In genomic region chr5:148278233-148278632, GRCm38 (mm10) we compare ENCODE assay signal across 20 mouse cellular contexts.
DNase-seq lines count a peak whose midpoint lies in the region; ATAC-seq lines count a peak whose summit lies in the region.
"Had no signal": no experiment of that assay in that cellular context is flagged by ENCODE, and none has a peak within 500 bp of the region (broad histone marks: within the 10 kb centered on the region; RNA-seq: fewer than 3 reads in every experiment).

No protein-coding gene starts in this region.

- DNase-seq in embryonic facial prominence, embryonic 14.5 days (ENCODE audit: low spot score) = peak; percentile 25
- no peak for DNase-seq in embryonic facial prominence, embryonic 10.5 days (ENCODE audit: low spot score)
- no peak for DNase-seq in intestine, embryonic 14.5 days (ENCODE audit: low spot score)
- DNase-seq in 3T3-L1 (ENCODE audit: low read depth, low spot score) (peak; percentile 16), ZHBTc4 (ENCODE audit: low read depth, low spot score) (peak; percentile 78)
- no peak for DNase-seq in urinary bladder, postnatal 25 days (ENCODE audit: low spot score)
- DNase-seq: adrenal gland, postnatal 10 days; cerebellum, adult 11 months; cerebellum, adult 8-10 months; cerebellum, postnatal 14 days; embryo, embryonic 11 days; gastrocnemius, postnatal 10 days; heart, adult 2 months; heart, postnatal 36 days had no signal

- no peaks in the 10 kb centered on the region for H3K36me3 ChIP-seq in embryonic facial prominence, embryonic 14.5 days (ENCODE audit: control insufficient read depth, insufficient read depth, low read length)
- no peaks in the 10 kb centered on the region for H3K36me3 ChIP-seq in embryonic facial prominence, embryonic 10.5 days (replicated peaks)
- H3K36me3 ChIP-seq in intestine, embryonic 14.5 days (ENCODE audit: control insufficient read depth, insufficient read depth, low read length) = no peaks in the 10 kb centered on the region; the same call in 1 of the 2 replicates
- no peaks in the 10 kb centered on the region for H3K36me3 ChIP-seq in intestine, embryonic 15.5 days
- H3K36me3 ChIP-seq: embryonic facial prominence, embryonic 12.5 days; forebrain, embryonic 12.5 days had no signal

- no peak overlapping the region for H3K4me3 ChIP-seq in embryonic facial prominence, embryonic 14.5 days (ENCODE audit: low read depth, low read length)
- H3K4me3 ChIP-seq in embryonic facial prominence, embryonic 10.5 days = no peak overlapping the region
- no peak overlapping the region for H3K4me3 ChIP-seq in intestine, embryonic 14.5 days (ENCODE audit: low read depth, low read length)
- H3K4me3 ChIP-seq in intestine, embryonic 15.5 days (replicated peaks) = no peak overlapping the region
- H3K4me3 ChIP-seq: embryonic facial prominence, embryonic 12.5 days; forebrain, embryonic 12.5 days; heart, adult 2 months; heart, embryonic 12.5 days; hindbrain, embryonic 15.5 days had no signal

- no peaks in the 10 kb centered on the region for H3K4me1 ChIP-seq in embryonic facial prominence, embryonic 14.5 days (ENCODE audit: control insufficient read depth, insufficient read depth, low read length)
- H3K4me1 ChIP-seq in embryonic facial prominence, embryonic 10.5 days = no peaks in the 10 kb centered on the region
- no peaks in the 10 kb centered on the region for H3K4me1 ChIP-seq in intestine, embryonic 14.5 days (replicated peaks; ENCODE audit: control insufficient read depth, insufficient read depth, low read length)
- H3K4me1 ChIP-seq in intestine, embryonic 15.5 days (replicated peaks) = no peaks in the 10 kb centered on the region
- H3K4me1 ChIP-seq: embryonic facial prominence, embryonic 12.5 days; forebrain, embryonic 12.5 days; hindbrain, embryonic 15.5 days had no signal

- H3K4me2 ChIP-seq in embryonic facial prominence, embryonic 14.5 days (ENCODE audit: low read depth, low read length) = no peak overlapping the region
- H3K4me2 ChIP-seq in intestine, embryonic 14.5 days (ENCODE audit: low read length) = no peak overlapping the region
- no peak overlapping the region for H3K4me2 ChIP-seq in intestine, embryonic 15.5 days (replicated peaks)
- H3K4me2 ChIP-seq: embryonic facial prominence, embryonic 12.5 days; forebrain, embryonic 12.5 days; heart, embryonic 12.5 days; hindbrain, embryonic 15.5 days had no signal

- 54% methylated on average over 8 of the region's 8 CpGs for WGBS in embryonic facial prominence, embryonic 14.5 days
- 79% methylated on average over 8 of the region's 8 CpGs for WGBS in embryonic facial prominence, embryonic 10.5 days
- WGBS in intestine, embryonic 14.5 days = 67% methylated on average over 8 of the region's 8 CpGs
- 65% methylated on average over 8 of the region's 8 CpGs for WGBS in intestine, embryonic 15.5 days

- no peak overlapping the region for H3K9ac ChIP-seq in embryonic facial prominence, embryonic 14.5 days (ENCODE audit: low read depth, low read length)
- H3K9ac ChIP-seq in intestine, embryonic 14.5 days (ENCODE audit: low read length) = no peak overlapping the region
- no peak overlapping the region for H3K9ac ChIP-seq in intestine, embryonic 15.5 days
- H3K9ac ChIP-seq: embryonic facial prominence, embryonic 12.5 days; forebrain, embryonic 12.5 days; heart, embryonic 12.5 days; hindbrain, embryonic 15.5 days had no signal

- H3K27ac ChIP-seq in embryonic facial prominence, embryonic 14.5 days (replicated peaks; ENCODE audit: low read depth, low read length) = no peak overlapping the region
- no peak overlapping the region for H3K27ac ChIP-seq in embryonic facial prominence, embryonic 10.5 days (replicated peaks)
- no peak overlapping the region for H3K27ac ChIP-seq in intestine, embryonic 14.5 days (ENCODE audit: low read depth)
- H3K27ac ChIP-seq in intestine, embryonic 15.5 days = no peak overlapping the region
- H3K27ac ChIP-seq: embryonic facial prominence, embryonic 12.5 days; forebrain, embryonic 12.5 days; heart, adult 2 months; hindbrain, embryonic 15.5 days had no signal

- no peaks in the 10 kb centered on the region for H3K9me3 ChIP-seq in embryonic facial prominence, embryonic 14.5 days (ENCODE audit: control insufficient read depth, low read length)
- no peaks in the 10 kb centered on the region for H3K9me3 ChIP-seq in embryonic facial prominence, embryonic 10.5 days
- no peaks in the 10 kb centered on the region for H3K9me3 ChIP-seq in intestine, embryonic 14.5 days (ENCODE audit: control insufficient read depth, low read length)
- no peaks in the 10 kb centered on the region for H3K9me3 ChIP-seq in intestine, embryonic 15.5 days
- H3K9me3 ChIP-seq: embryonic facial prominence, embryonic 12.5 days; forebrain, embryonic 12.5 days; heart, embryonic 12.5 days; hindbrain, embryonic 15.5 days had no signal

- peak; percentile 53; the same call in 1 of the 2 replicates for ATAC-seq in embryonic facial prominence, embryonic 14.5 days (ENCODE audit: low read depth)
- ATAC-seq in intestine, embryonic 14.5 days (replicated peaks; ENCODE audit: low FRiP score, low TSS enrichment, low read depth) = peak; percentile 25; the same call in 1 of the 2 replicates
- ATAC-seq in intestine, embryonic 15.5 days = no peak
- ATAC-seq: forebrain, embryonic 16.5 days had no signal

- H3K27me3 ChIP-seq in embryonic facial prominence, embryonic 14.5 days (replicated peaks; ENCODE audit: control insufficient read depth, insufficient read depth, low read length) = no peaks in the 10 kb centered on the region
- H3K27me3 ChIP-seq in embryonic facial prominence, embryonic 10.5 days (replicated peaks; ENCODE audit: low read depth, poor library complexity, severe bottlenecking) = no peaks in the 10 kb centered on the region
- no peaks in the 10 kb centered on the region for H3K27me3 ChIP-seq in intestine, embryonic 14.5 days (replicated peaks; ENCODE audit: control insufficient read depth, insufficient read depth, low read length)
- no peaks in the 10 kb centered on the region for H3K27me3 ChIP-seq in intestine, embryonic 15.5 days (replicated peaks)
- H3K27me3 ChIP-seq: embryonic facial prominence, embryonic 12.5 days; forebrain, embryonic 12.5 days; heart, embryonic 12.5 days; hindbrain, embryonic 15.5 days had no signal

Comparison
In these comparisons a context has a peak if more than half of its experiments do, and no peak if none do; other contexts are left out.
1. DNase-seq: peak in embryonic facial prominence, embryonic 14.5 days (single experiment), 3T3-L1 (single experiment) and ZHBTc4 (single experiment); none in embryonic facial prominence, embryonic 10.5 days (single experiment), intestine, embryonic 14.5 days (single experiment) and urinary bladder, postnatal 25 days (single experiment).